Comparison of ENCODE assay signal across 27 mouse cellular contexts in the genomic region with DNA sequence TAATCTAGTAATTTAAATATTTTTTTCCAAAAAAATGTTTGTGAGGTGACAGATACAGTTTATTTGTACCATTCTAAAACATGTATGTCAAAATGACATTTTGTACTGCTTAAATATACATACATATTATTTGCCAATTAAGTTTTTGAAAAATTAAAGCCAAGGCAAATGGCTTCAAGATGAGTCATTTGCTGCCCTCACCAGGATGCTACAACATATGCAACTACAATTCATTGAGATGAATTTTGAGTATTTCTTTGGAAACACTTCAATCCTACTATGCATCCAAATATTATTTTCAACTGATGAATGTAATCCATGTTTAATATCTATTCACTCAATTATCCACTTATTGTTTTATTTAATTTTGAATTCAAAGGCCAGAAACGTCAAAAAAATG. TPM values are rescaled to one million over a fixed set of nuclear protein-coding genes. Genes with fewer than 3 reads are reported as not detected.
A peak's percentile ranks its signal among the peaks of the same experiment; 100 is the strongest.
DNase-seq lines count a peak whose midpoint lies in the region; ATAC-seq and TF ChIP-seq lines count a peak whose summit lies in the region.
"Had no signal": no experiment of that assay in that cellular context is flagged by ENCODE, and none has a peak within 500 bp of the region (broad histone marks: within the 10 kb centered on the region; RNA-seq: fewer than 3 reads in every experiment).

No protein-coding gene starts in this region.

- dilution Hi-C loops in CH12.LX (cut with MboI; ENCODE audit: extremely low pct_ligation_motif_present, extremely low pct_unique_long_range_greater_than_20kb, low sequenced_read_pairs) = no loop called here

- peak; percentile 43 for DNase-seq in forebrain, embryonic 14.5 days (ENCODE audit: low spot score)
- DNase-seq in layer of hippocampus, adult 2 months (ENCODE audit: low spot score in 2 of 2) = no peak
- no peak for DNase-seq in layer of hippocampus, postnatal 14 days (ENCODE audit: low spot score in 2 of 2)
- DNase-seq in CH12.LX (ENCODE audit: extremely low read depth) (no peak), MN1 (ENCODE audit: low spot score) (no peak)
- peak; percentile 47 for DNase-seq in brain, embryonic 14.5 days (ENCODE audit: low read depth)
- DNase-seq: adrenal gland, postnatal 14 days; cerebellum, adult 11 months; gastrocnemius, postnatal 36 days; kidney, adult 9 months; kidney, postnatal 36 days; left cerebral cortex, postnatal 4 days; thymus, adult 18-20 months; thymus, postnatal 36 days had no signal

- no peaks in the 10 kb centered on the region for H3K79me2 ChIP-seq in CH12.LX (replicated peaks; ENCODE audit: control insufficient read depth, extremely low read depth, insufficient read depth, poor library complexity, severe bottlenecking)

- H3K36me3 ChIP-seq in forebrain, embryonic 14.5 days (ENCODE audit: control insufficient read depth, insufficient read depth, low read length) = no peaks in the 10 kb centered on the region
- no peaks in the 10 kb centered on the region for H3K36me3 ChIP-seq in forebrain, embryonic 12.5 days (replicated peaks)
- no peaks in the 10 kb centered on the region for H3K36me3 ChIP-seq in CH12.LX (replicated peaks in 1 of 2; ENCODE audit: control insufficient read depth in 1 of 2, insufficient read depth in 1 of 2, low read length in 1 of 2)
- H3K36me3 ChIP-seq: embryonic facial prominence, embryonic 10.5 days; heart, embryonic 15.5 days; limb, embryonic 15.5 days; liver, embryonic 15.5 days; stomach, embryonic 15.5 days had no signal

- WGBS in forebrain, embryonic 14.5 days = 88% methylated on average over 1 of the region's 1 CpGs
- 62% methylated on average over 1 of the region's 1 CpGs for WGBS in forebrain, embryonic 12.5 days

- H3K9ac ChIP-seq in forebrain, embryonic 14.5 days (ENCODE audit: low read length) = no peak overlapping the region
- H3K9ac ChIP-seq in forebrain, embryonic 12.5 days = no peak overlapping the region
- no peak overlapping the region for H3K9ac ChIP-seq in CH12.LX (ENCODE audit: insufficient read depth, low read depth)
- H3K9ac ChIP-seq: heart, embryonic 15.5 days; limb, embryonic 15.5 days; liver, embryonic 15.5 days; stomach, embryonic 15.5 days had no signal

- TF ChIP-seq EP300 in CH12.LX (IDR thresholded peaks at IDR 0.05; ENCODE audit: low read length) = no peak

- peak; percentile 71 for TF ChIP-seq CTCF in layer of hippocampus, adult 2 months (conservative IDR thresholded peaks at IDR 0.05)
- no peak for TF ChIP-seq CTCF in CH12.LX (conservative IDR thresholded peaks at IDR 0.05 in 1 of 2, IDR thresholded peaks at IDR 0.05 in 1 of 2; ENCODE audit: low read depth in 2 of 2, low read length in 2 of 2)
- no peak for TF ChIP-seq CTCF in brain, embryonic 14.5 days (IDR thresholded peaks at IDR 0.05; ENCODE audit: borderline replicate concordance, extremely low read depth, insufficient read depth, insufficient read length)

- peak; percentile 13 for TF ChIP-seq RAD21 in CH12.LX (IDR thresholded peaks at IDR 0.05; ENCODE audit: low read depth, low read length)

- no peak overlapping the region for H3K4me2 ChIP-seq in forebrain, embryonic 14.5 days (ENCODE audit: low read length)
- H3K4me2 ChIP-seq in forebrain, embryonic 12.5 days = no peak overlapping the region
- no peak overlapping the region for H3K4me2 ChIP-seq in CH12.LX (ENCODE audit: insufficient read depth, low read depth, poor library complexity, severe bottlenecking)
- H3K4me2 ChIP-seq: heart, embryonic 15.5 days; limb, embryonic 15.5 days; liver, embryonic 15.5 days; stomach, embryonic 15.5 days had no signal

- TF ChIP-seq POLR2A in CH12.LX (IDR thresholded peaks at IDR 0.05; ENCODE audit: low read depth, low read length) = no peak
- TF ChIP-seq POLR2A in brain, embryonic 14.5 days (IDR thresholded peaks at IDR 0.05; ENCODE audit: borderline replicate concordance, extremely low read depth, insufficient read depth, insufficient read length, poor library complexity, severe bottlenecking) = no peak

- H3K4me1 ChIP-seq in forebrain, embryonic 14.5 days (ENCODE audit: control insufficient read depth, insufficient read depth, low read length) = no peaks in the 10 kb centered on the region
- H3K4me1 ChIP-seq in forebrain, embryonic 12.5 days = no peaks in the 10 kb centered on the region
- no peaks in the 10 kb centered on the region for H3K4me1 ChIP-seq in CH12.LX (ENCODE audit: control insufficient read depth in 1 of 2, insufficient read depth in 2 of 2)
- H3K4me1 ChIP-seq: embryonic facial prominence, embryonic 10.5 days; heart, embryonic 15.5 days; limb, embryonic 15.5 days; liver, embryonic 15.5 days; stomach, embryonic 15.5 days had no signal

- H3K4me3 ChIP-seq in forebrain, embryonic 14.5 days (ENCODE audit: low read depth, low read length) = no peak overlapping the region
- no peak overlapping the region for H3K4me3 ChIP-seq in forebrain, embryonic 12.5 days (replicated peaks)
- no peak overlapping the region for H3K4me3 ChIP-seq in layer of hippocampus, adult 2 months
- no peak overlapping the region for H3K4me3 ChIP-seq in CH12.LX (replicated peaks in 1 of 3; ENCODE audit: low read depth in 2 of 3, low read length in 2 of 3, poor library complexity in 1 of 3)
- H3K4me3 ChIP-seq: embryonic facial prominence, embryonic 10.5 days; heart, embryonic 15.5 days; limb, embryonic 15.5 days; liver, embryonic 15.5 days; stomach, embryonic 15.5 days had no signal

- in situ Hi-C loops in CH12.LX (cut with MboI; ENCODE audit: low pct_ligation_motif_present, low pct_unique_long_range_greater_than_20kb, low sequenced_read_pairs) = no loop called here

- no peak for ATAC-seq in forebrain, embryonic 14.5 days
- no peak for ATAC-seq in forebrain, embryonic 12.5 days (ENCODE audit: low FRiP score)
- ATAC-seq: hindbrain, embryonic 16.5 days; intestine, embryonic 16.5 days had no signal

- no peak overlapping the region for H3K27ac ChIP-seq in forebrain, embryonic 14.5 days (ENCODE audit: low read depth, low read length)
- no peak overlapping the region for H3K27ac ChIP-seq in forebrain, embryonic 12.5 days
- H3K27ac ChIP-seq in layer of hippocampus, adult 2 months = no peak overlapping the region
- H3K27ac ChIP-seq in CH12.LX (ENCODE audit: insufficient read depth, low read depth) = no peak overlapping the region
- H3K27ac ChIP-seq: embryonic facial prominence, embryonic 10.5 days; heart, embryonic 15.5 days; limb, embryonic 15.5 days; liver, embryonic 15.5 days; macrophage; stomach, embryonic 15.5 days had no signal

- H3K27me3 ChIP-seq in forebrain, embryonic 14.5 days (replicated peaks; ENCODE audit: control insufficient read depth, insufficient read depth, low read length) = no peaks in the 10 kb centered on the region
- no peaks in the 10 kb centered on the region for H3K27me3 ChIP-seq in forebrain, embryonic 12.5 days
- H3K27me3 ChIP-seq in CH12.LX (replicated peaks) = no peaks in the 10 kb centered on the region
- H3K27me3 ChIP-seq: heart, embryonic 15.5 days; limb, embryonic 15.5 days; liver, embryonic 15.5 days; stomach, embryonic 15.5 days had no signal

- H3K9me3 ChIP-seq in forebrain, embryonic 14.5 days (replicated peaks; ENCODE audit: control insufficient read depth, low read length) = no peaks in the 10 kb centered on the region
- no peaks in the 10 kb centered on the region for H3K9me3 ChIP-seq in forebrain, embryonic 12.5 days
- H3K9me3 ChIP-seq in CH12.LX (replicated peaks; ENCODE audit: low read length) = peaks cover 17% of the 10 kb centered on the region
- H3K9me3 ChIP-seq: embryonic facial prominence, embryonic 10.5 days; heart, embryonic 15.5 days; limb, embryonic 15.5 days; liver, embryonic 15.5 days; stomach, embryonic 15.5 days had no signal

TF ChIP-seq in CH12.LX, 34 proteins besides CTCF, POLR2A, EP300 and RAD21:
- no peak for TF ChIP-seq NRF1 (IDR thresholded peaks at IDR 0.05; ENCODE audit: low read depth, low read length)
TF ChIP-seq in CH12.LX: peak in this region for 0.

RNA-seq across cellular contexts. Expression of gene Slitrk1, which starts 21.8 kb away (rescaled TPM):
- 13.4 and 17.8 TPM in 2 replicates for polyA plus RNA-seq in forebrain, embryonic 14.5 days (2014; fragmentation: Nextera tagmentation; extraction: Ambion mirVana)
- polyA plus RNA-seq in forebrain, embryonic 12.5 days (2016; fragmentation: Nextera tagmentation; extraction: Ambion mirVana) = 12.1 and 13.4 TPM in 2 replicates
- 10 to 100 TPM; 59.6 to 61.4 TPM for total RNA-seq in layer of hippocampus, adult 2 months (2021)
- total RNA-seq in layer of hippocampus, postnatal 14 days (2021) = 10 to 100 TPM; 48.8 to 52.6 TPM
- total RNA-seq in CH12.LX (2012; rRNA removed) (not detected in 2 replicates), CH12.LX (2014; rRNA removed) (not detected in 2 replicates)
- not detected in 2 replicates for polyA plus RNA-seq in CH12.LX (2012; ENCODE audit: insufficient read length, low read depth)
- 17.2 and 24.4 TPM in 2 replicates for polyA plus RNA-seq in brain, embryonic 14.5 days (2012; rRNA removed)
- total RNA-seq: hematopoietic stem cell, adult 5-6 weeks; monocyte, adult 5-6 weeks had no signal
- polyA plus RNA-seq: C2C12; lung, embryonic 16.5 days; macrophage had no signal

Comparison
In these comparisons a context has a peak if more than half of its experiments do, and no peak if none do; other contexts are left out.
1. DNase-seq: peak in forebrain, embryonic 14.5 days (single experiment) and brain, embryonic 14.5 days (single experiment); none in layer of hippocampus, adult 2 months (0 of 2), layer of hippocampus, postnatal 14 days (0 of 2), CH12.LX (single experiment) and MN1 (single experiment).
2. RNA of gene Slitrk1, which starts 21.8 kb away (polyA plus RNA-seq): 17.2 to 24.4 TPM in brain, embryonic 14.5 days, 13.4 to 17.8 TPM in forebrain, embryonic 14.5 days and 12.1 to 13.4 TPM in forebrain, embryonic 12.5 days; not detected in CH12.LX; every median in the first group is over 10 times any median in the second.